Mouse (Mus musculus): ENCODE data around the gene Gm20388.
"Not testable (repeated sequence)": the region's sequence is repeated elsewhere in the genome, so short reads cannot be mapped to it uniquely, and the experiment has no call there.

Gene Gm20388

DNA sequence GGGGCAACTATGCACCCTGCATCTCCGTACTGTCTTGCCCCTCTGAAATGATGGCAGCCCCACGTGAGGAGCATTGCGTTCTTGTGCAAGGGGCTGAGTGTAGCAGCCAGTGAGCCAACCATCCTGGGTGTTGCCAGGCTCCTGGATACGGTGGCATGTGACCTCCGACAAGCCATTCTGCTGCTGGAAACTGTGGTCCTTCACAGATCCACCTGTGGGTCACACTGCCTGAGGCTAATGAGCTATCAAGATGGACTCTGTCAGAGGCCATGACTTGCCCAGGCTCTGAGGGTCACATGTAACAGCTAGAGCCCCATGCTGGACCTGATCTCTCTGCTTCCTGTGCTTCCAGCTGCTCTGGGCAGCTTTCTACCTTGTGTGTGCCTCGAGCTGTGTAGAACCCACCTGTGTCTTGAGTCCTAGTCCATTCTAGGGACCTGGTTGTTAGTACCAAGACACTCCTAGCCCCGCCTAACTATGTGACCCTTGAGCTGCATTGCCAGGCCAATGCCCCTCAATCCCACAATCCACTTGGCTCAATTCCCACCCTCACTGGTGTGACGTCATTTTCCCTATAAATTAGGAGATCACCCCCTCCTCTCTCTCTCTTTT, 3506.4 kb downstream of the Gm20388 start:
- no peak for DNase-seq (ENCODE audit: low spot score in 2 of 2)

DNA sequence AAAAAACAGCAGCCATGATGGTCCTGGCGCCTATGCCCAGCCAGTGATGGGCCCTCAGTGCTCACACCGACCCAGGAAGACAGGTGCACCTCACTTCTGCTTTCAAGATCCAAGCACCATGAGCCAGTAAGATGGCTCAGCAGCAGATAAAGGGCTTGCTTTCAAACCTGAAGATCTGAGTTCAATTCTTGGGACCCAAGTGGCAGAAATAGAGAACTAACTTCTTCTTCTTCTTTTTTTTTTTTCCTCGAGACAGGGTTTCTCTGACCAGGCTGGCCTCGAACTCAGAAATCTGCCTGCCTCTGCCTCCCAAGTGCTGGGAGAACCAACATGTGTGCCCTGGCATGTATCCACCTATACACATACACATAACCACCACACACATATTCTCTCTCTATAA, 3509.1 kb downstream of the Gm20388 start:
- DNase-seq (ENCODE audit: low spot score in 2 of 2): no peak

DNA sequence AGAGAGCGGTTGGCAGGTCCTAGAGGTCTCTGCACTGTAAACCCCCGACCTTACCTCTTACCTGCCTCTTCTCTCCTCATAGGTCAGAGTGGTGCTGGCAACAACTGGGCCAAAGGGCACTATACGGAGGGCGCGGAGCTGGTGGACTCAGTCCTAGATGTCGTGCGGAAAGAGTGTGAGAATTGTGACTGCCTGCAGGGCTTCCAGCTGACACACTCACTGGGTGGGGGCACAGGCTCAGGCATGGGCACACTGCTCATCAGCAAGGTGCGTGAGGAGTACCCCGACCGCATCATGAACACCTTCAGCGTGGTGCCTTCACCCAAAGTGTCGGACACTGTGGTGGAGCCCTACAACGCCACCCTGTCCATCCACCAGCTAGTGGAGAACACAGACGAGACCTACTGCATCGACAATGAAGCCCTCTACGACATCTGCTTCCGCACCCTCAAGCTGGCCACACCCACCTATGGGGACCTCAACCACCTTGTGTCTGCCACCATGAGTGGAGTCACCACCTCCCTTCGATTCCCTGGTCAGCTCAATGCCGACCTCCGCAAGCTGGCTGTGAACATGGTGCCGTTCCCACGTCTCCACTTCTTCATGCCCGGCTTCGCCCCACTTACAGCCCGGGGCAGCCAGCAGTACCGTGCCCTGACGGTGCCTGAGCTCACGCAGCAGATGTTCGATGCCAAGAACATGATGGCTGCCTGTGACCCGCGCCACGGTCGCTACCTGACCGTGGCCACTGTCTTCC, 3510.1 kb downstream of the Gm20388 start:
- no peak for DNase-seq (ENCODE audit: low spot score in 2 of 2)

DNA sequence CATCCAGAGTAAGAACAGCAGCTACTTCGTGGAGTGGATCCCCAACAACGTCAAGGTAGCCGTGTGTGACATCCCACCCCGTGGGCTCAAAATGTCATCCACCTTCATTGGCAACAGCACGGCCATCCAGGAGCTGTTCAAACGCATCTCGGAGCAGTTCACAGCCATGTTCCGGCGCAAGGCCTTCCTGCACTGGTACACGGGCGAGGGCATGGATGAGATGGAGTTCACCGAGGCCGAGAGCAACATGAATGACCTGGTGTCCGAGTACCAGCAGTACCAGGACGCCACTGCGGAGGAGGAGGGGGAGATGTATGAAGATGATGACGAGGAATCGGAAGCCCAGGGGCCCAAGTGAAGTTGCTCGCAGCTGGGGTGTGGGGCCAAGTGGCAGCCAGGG, 3510.7 kb downstream of the Gm20388 start:
- no peak for DNase-seq (ENCODE audit: low spot score in 2 of 2)

DNA sequence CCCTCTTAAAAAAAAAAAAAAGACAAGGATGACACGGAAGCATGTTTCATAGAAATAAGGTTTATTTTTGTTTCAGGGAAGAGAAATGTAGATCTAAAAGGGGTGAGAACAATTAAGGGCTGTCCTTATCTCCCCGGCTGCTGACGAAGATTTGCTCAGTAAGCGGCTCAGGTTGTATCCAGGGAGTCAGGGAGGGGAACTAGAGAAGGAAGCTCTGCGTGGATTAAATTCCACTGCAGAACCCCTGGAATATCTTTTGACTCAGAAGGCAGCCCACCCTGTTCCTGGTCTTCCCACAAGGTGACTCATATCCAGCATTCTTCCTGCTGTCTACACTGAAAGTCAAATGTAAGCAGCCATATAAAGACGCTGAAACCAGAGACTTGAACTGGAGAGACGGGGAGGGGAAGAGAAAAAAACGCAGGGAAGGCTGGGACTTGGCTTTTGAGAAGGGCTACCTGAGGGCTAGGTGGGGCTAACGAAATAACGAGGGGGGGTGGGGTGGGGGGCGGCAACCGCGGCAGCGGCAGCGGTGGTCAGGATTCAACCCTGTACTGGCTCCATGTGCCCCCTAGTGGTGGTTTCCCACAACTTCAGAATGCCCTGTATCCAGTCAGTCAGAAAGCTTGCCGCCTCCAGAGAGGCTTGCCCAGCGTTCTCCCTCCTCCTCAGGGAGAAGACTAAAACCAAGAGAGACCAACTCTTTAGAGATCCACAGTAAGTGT, 3511.6 kb downstream of the Gm20388 start:
- peak in 1 of 2 experiments; percentile 53 for DNase-seq (ENCODE audit: low spot score in 2 of 2)

DNA sequence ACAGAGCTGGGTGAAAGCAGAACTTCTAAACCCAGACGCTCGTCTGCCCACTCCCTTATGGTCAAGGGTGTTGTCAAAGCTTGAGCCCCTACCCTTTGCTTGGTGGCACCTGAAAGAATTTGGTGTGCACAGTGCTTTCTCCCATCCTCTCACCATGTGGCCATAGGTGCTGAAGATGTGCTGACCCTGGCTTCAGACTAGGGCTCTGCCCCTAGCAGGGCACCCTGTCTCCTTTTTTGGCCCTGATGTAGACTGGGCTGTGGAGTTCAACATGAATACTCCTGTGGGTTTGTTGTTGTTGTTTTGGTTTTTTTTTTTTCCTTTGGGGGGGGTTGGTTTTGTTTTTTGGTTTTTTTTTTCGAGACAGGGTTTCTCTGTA, 3512.1 kb downstream of the Gm20388 start:
- no peak for DNase-seq (ENCODE audit: low spot score in 2 of 2)

DNA sequence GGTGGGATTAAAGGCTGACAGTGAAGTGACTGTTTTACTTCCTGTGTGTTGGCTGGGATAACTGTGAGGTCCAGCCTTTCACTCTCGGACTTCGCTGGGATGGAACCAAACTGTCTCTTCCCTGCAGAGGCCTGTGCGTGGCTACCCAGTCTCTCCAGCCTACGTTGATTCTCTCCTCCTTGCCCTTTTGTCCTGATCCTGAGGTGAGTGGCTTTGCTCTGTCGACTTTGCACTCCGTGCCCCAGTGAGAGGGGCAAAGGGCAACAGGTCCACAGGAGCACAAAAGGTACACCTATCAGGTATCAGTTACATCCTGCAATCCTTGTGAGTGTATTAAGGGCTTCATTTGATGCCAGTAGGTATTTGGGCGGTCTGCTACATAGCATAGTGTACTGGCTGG, 3512.8 kb downstream of the Gm20388 start, which contains the start of gene Def8:
Def8 (plus strand) TSS at position 87 of the 400 bp plus-strand sequence.
- DNase-seq (ENCODE audit: low spot score in 2 of 2): no peak

DNA sequence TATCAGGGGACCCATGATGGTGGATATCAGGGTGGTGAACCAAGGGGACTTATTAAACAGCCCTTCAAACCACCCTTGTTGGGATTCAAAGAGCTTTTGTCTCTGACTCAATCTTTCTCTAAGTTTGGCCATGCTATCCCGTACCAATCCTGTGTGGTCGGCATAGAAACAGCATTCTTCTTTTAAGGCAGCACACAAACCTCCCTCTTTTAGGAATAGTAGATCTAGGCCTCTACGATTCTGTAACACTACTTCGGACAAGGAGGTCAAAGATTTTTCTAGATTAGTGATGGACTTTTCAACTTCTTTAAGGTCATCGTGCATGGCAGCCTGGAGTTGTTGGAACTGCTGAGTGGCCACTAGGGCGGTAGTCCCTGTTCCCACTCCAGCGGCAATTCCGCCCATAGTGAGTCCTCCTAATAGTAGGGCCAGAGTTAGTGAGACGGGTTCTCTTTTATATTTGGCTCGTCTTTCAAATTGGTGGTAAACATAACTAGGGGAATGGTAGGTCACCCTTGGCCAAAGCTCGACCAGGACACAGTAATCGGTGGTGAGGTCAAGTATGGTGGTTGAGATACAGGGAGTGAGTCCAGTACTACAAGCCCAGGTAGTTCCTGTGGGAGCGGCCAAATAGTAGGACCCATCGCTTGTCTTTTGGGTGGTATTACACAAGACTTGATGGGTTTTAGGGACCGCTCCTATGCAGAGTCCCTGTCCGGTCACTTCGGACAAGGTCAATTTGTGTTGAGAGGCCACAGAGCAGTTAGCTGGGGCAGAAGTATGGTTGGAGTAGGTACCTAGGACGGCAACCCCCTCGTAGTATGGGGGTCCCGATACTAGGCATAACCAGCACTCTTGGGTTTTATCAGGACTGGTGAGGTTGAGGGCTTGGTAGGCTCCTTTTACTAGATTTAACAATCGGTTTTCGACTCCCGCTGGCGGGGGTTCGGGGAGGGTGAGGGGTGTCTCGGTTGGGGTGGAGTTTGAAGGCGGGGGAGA, 3516.2 kb downstream of the Gm20388 start:
- DNase-seq (ENCODE audit: low spot score in 2 of 2): no peak

DNA sequence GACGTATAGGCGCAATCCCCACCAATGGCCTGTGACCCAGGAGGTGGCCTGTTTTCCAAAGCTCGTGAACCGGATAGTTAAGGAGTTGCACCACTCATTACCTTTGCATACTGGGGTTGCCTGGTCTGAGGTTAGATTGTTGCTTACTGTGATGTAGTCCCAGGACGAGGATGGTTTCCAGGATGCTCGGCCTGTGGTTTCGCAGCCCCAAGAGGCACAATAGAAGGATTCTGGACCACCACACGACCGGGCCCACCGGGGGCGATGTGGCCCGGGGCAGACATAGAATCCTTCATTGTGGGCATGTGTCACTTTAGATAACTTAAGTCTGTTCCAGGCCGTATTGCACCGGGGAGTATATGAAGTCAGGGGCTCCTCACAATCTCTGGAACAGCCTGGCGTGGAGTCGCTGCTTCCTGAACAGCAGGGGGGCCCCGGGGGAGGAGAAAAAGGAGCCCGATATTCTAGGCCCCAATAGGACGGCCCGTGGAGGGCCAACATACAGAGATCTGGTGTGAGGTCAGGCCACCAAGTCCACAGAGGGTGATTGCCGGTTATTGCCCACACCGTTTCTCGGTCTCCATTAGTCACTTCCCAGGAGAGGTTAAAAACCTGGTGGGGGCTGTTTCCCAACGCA, 3517.1 kb downstream of the Gm20388 start:
- DNase-seq (ENCODE audit: low spot score in 2 of 2): no peak

DNA sequence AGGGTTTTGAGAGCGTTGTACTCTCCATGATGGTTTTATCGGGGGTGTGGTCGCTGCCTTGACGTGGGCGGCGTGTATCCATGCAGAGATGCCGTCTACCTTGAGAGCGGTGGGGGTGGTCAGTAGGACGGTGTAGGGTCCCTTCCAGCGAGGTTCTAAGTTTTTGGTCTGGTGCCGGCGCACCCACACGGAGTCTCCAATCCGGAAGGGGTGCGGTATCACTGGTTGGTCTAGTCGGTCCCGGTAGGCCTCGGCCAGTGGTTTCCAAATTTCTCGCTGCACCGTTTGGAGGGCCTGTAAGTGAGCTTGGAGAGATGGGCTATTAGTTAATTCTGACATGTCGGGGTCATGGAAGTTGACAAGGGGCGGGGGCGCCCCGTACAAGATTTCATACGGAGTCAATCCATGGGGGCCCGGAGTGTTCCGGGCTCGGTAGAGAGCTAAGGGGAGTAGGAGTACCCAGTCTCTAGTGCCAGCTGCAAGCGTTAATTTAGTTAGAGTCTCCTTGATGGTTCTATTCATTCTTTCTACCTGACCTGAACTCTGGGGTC, 3517.8 kb downstream of the Gm20388 start:
- no peak for DNase-seq (ENCODE audit: low spot score in 2 of 2)

DNA sequence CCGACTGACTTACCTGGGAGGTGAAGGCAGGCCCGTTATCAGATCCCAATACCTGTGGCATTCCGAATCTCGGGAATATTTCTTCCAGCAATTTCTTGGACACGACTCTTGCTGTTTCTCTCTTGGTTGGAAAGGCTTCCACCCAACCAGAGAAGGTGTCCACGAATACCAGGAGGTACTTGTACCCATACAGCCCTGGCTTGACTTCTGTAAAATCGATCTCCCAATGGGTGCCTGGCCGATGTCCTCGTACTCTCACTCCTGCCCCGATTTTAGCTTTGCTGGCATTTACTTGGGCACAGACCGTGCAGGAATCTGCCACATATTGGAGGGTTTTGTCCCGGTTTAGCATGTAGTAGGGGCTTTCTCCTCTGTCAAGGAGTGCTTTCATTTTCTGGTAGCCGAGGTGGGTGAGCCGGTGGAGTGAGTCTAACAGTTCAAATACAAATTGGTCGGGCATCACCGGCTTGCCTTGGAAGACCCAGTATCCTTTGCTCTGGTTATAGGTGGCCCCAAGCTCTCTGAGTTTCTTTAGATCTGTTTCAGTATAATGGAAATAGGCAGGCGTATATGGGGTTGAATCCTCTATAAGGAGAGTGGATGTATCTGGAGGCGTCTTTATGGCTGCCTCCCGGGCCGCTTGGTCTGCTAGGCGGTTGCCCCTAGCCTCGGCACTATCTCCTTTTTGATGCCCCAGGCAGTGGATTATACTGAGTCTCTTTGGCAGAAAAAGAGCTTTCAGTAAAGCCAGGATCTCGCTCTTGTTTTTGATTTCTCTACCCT, 3518.5 kb downstream of the Gm20388 start:
- DNase-seq (ENCODE audit: low spot score in 2 of 2): no peak

DNA sequence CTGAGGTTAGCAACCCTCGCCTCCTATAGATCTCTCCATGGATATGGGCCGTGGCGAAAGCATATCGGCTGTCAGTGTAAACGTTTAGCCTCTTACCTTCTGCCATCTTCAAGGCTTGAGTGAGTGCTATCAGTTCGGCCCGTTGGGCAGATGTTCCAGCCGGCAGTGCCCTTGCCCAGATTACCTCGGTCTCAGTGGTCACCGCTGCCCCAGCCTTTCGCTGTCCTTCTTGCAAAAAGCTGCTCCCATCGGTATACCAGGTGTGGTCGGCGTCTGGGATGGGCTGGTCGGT, 3519.0 kb downstream of the Gm20388 start:
- not testable (repeated sequence) for DNase-seq (ENCODE audit: low spot score in 2 of 2)

DNA sequence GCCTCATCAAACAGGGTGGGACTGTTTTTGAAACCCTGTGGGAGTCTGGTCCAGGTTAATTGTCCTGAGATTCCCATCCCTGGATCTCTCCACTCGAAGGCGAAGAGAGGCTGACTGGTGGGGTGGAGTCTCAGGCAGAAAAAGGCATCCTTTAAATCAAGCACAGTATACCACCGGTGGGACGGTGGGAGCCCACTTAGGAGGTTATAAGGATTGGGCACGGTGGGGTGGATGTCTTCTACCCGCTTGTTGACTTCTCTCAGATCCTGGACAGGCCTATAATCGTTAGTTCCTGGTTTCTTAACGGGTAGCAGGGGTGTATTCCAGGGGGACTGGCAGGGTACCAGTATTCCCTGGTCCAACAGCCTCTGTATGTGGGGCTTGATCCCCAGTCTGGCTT, 3520.3 kb downstream of the Gm20388 start:
- DNase-seq (ENCODE audit: low spot score in 2 of 2): not testable (repeated sequence)

DNA sequence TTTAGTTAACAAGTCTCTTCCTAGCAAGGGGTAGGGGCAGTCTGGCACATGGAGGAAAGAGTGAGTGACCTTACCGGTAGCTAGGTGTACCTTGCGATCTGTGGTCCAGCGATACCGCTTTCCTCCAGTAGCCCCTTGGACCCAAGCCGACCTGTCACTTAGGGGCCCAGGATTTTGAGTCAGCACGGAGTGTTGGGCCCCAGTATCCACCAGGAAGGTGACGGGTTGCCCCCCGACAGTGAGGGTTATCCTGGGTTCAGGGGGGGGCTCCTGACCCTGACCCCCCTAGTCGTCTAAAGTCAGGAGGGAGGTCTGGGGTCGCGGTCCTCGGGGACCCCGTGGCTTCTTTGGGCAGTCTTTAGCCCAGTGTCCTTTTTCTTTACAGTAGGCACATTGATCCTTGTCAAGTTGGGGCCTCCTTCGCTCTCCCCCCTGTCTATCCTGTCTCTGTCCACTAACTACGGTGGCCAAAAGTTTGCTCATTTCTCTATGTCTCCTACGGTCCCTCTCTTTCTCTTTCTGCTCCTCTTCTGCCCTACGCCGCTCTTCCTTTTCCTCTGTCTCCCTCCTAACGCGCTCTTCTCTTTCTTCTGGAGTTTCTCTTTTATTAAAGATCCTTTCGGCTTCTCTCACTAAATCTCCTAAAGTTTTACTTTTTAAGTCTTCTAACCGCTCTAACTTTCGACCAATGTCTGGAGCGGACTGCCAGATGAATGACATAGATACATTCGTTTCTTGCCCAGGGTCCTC, 3521.2 kb downstream of the Gm20388 start:
- DNase-seq (ENCODE audit: low spot score in 2 of 2): no peak

DNA sequence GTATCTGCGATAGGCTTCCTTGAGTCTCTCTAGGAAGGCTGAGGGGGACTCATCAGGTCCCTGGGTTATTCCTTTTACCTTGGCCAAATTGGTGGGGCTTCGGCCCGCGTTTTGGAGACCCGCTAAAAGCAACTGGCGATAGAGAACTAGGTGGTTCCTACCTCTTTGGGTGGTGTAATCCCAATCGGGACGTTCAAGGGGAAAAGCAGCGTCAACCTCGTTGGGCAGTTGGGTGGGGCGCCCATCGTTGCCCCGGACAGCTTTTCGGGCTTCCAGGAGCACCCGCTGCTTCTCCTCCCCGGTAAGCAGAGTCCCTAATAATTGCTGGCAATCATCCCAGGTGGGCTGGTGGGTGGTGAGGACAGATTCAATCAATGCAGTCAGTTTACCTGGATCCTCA, 3521.7 kb downstream of the Gm20388 start:
- DNase-seq (ENCODE audit: low spot score in 2 of 2): no peak

DNA sequence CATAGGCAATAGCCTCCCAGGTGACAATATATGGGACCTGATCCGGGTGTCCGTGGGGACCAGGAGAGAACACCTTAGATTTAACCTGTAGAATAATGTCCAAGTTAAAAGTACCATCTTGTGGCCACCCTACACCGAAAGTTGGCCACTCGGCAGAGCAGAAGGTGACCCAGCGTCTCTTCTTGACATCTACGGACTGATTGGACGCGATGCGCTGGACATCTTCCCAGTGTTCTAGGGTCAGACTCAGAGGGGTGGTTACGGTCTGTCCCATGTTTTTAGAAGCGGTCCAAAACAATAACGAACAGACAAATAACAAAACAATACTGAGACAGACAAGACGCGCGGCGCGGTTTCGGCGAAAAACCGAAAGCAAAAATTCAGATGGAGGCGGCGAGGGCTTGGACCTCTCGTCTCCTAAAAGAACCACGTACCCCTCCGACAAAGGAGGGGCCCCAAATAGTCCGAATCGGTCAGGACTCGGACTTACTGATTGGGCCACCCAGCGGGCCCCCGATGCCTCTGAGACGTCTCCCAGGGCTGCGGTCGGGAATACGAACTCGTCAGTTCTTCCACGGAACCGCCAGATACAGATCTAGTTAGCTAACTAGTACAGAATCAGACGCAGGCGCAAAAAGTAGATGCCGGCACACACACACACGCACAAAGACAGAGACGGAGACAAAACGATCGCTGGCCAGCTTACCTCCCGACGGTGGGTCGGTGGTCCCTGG, 3522.8 kb downstream of the Gm20388 start:
- DNase-seq (ENCODE audit: low spot score in 2 of 2): not testable (repeated sequence)

DNA sequence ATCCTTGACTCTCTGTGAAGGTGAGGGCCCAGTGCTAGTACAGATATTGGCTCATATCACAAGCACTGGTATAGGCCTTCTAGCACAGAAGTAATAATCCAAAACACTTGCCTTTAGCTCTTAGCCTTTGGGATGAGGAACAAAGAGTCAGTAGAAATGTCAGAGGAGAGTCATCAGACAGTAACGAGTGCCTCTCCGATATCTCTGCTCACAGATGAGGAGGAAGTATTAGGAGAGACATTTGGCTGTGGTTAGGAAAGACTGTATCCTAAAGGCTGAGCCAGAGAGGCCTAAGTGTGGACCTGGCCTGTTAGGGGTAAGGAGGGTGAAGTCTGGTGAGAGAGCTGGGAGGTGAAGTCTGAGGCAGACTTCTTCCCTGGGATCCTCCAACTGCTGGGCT, 3531.1 kb downstream of the Gm20388 start:
- DNase-seq (ENCODE audit: low spot score in 2 of 2): no peak

DNA sequence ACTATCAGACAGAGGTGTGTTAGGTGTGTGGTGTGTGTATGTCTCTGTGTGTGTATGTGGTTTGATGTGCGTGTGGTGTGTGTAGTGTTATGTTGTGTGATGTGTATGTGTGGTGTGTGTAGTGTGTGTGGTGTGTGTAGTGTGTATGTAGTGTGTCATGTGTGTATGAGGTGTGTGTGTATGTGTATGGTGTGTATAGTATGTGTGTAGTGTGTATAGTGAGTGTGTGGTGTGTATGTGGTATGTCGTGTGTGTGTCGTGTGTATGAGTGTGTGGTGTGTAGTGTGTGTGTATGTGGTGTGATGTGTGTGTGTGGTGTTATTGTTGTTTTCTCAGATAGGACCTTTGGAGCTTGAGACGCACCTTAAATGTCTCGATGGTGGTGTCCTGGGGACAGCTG, 3531.7 kb downstream of the Gm20388 start:
- DNase-seq (ENCODE audit: low spot score in 2 of 2): no peak
